Mouse (Mus musculus) CH12.LX (cell line): Measurements from ENCODE around the gene Aagab. TPM values are rescaled to one million over a fixed set of nuclear protein-coding genes. Genes with fewer than 3 reads are reported as not detected.

Source experiments
- DNase-seq: peaks from one replicate; pipeline ENCODE4 v3.0.0-alpha.2; 2013; ENCODE audit errors: extremely low read depth
- H3K27ac ChIP-seq: 2 replicates; pipeline ENCODE4 v1.5.1; 2012; ENCODE audit warnings: low read depth, mild to moderate bottlenecking, control low read depth, moderate library complexity; ENCODE audit not compliant: insufficient read depth
- H3K27me3 ChIP-seq: replicated peaks from 2 replicates; pipeline ENCODE3; 2012; ENCODE audit warnings: inconsistent platforms
- H3K36me3 ChIP-seq, 2 experiments: replicated peaks in 1 of 2; 2 replicates each; pipeline versions ENCODE3 to v1.6.1; 2012; ENCODE audit warnings: inconsistent platforms in 1 of 2, low read length in 1 of 2, mild to moderate bottlenecking in 1 of 2, mixed read lengths in 1 of 2, moderate library complexity in 1 of 2; ENCODE audit not compliant: control insufficient read depth in 1 of 2, insufficient read depth in 1 of 2
- H3K4me1 ChIP-seq, 2 experiments: 2 replicates each; pipeline ENCODE4 v1.6.1; 2012; ENCODE audit warnings: inconsistent platforms in 1 of 2, moderate library complexity in 1 of 2; ENCODE audit not compliant: insufficient read depth in 2 of 2, control insufficient read depth in 1 of 2
- H3K4me2 ChIP-seq: 2 replicates; pipeline ENCODE4 v1.6.1; 2012; ENCODE audit warnings: low read depth, mild to moderate bottlenecking, control low read depth; ENCODE audit not compliant: poor library complexity, insufficient read depth, severe bottlenecking
- H3K4me3 ChIP-seq, 3 experiments: fragments of 150-350 bp in 1 of 3; sonication (generic) in 1 of 3; replicated peaks in 1 of 3; 2 replicates each; pipeline versions ENCODE3 to v1.5.1; 2011 to 2012; ENCODE audit warnings: low read depth in 2 of 3, low read length in 2 of 3, mild to moderate bottlenecking in 2 of 3, moderate library complexity in 2 of 3, control low read depth in 1 of 3, improper control_type of control experiment in 1 of 3, inconsistent platforms in 1 of 3, mixed read lengths in 1 of 3; ENCODE audit not compliant: poor library complexity in 1 of 3
- H3K79me2 ChIP-seq: replicated peaks from 2 replicates; pipeline ENCODE4 v1.6.1; 2012; ENCODE audit warnings: mild to moderate bottlenecking, moderate library complexity; ENCODE audit not compliant: control insufficient read depth, poor library complexity, insufficient read depth, severe bottlenecking; ENCODE audit errors: extremely low read depth
- H3K9ac ChIP-seq: 2 replicates; pipeline ENCODE4 v1.6.1; 2012; ENCODE audit warnings: low read depth, mild to moderate bottlenecking, control low read depth, moderate library complexity; ENCODE audit not compliant: insufficient read depth
- H3K9me3 ChIP-seq: replicated peaks from 2 replicates; pipeline ENCODE3; 2012; ENCODE audit warnings: low read length, inconsistent platforms, mixed read lengths
- BHLHE40 ChIP-seq: IDR thresholded peaks from 2 replicates; pipeline ENCODE4 v1.6.1; 2011; ENCODE audit warnings: mild to moderate bottlenecking, low read depth, low read length, improper control_type of control experiment
- CHD1 ChIP-seq: IDR thresholded peaks from 2 replicates; pipeline ENCODE4 v1.6.1; 2012; ENCODE audit warnings: low read depth, low read length, improper control_type of control experiment, inconsistent platforms
- CHD2 ChIP-seq: IDR thresholded peaks from 2 replicates; pipeline ENCODE4 v1.6.1; 2011; ENCODE audit warnings: low read length, improper control_type of control experiment
- EP300 ChIP-seq: IDR thresholded peaks from 2 replicates; pipeline ENCODE4 v1.6.1; 2011; ENCODE audit warnings: low read length, improper control_type of control experiment
- JUN ChIP-seq: IDR thresholded peaks from 2 replicates; pipeline ENCODE4 v1.6.1; 2011; ENCODE audit warnings: low read depth, mild to moderate bottlenecking, low read length, improper control_type of control experiment, moderate library complexity; ENCODE audit not compliant: insufficient read depth
- KAT2A ChIP-seq: IDR thresholded peaks from 2 replicates; pipeline ENCODE4 v1.6.1; 2012; ENCODE audit warnings: low read length, improper control_type of control experiment, inconsistent platforms; ENCODE audit not compliant: insufficient replicate concordance
- MAFK ChIP-seq: IDR thresholded peaks from 2 replicates; pipeline ENCODE4 v1.6.1; 2011; ENCODE audit warnings: low read length, improper control_type of control experiment; ENCODE audit not compliant: insufficient replicate concordance
- MYC ChIP-seq: IDR thresholded peaks from 2 replicates; pipeline ENCODE4 v1.6.1; 2011; ENCODE audit warnings: low read depth, mild to moderate bottlenecking, improper control_type of control experiment, low read length
- NELFE ChIP-seq: IDR thresholded peaks from 2 replicates; pipeline ENCODE4 v1.6.1; 2011; ENCODE audit warnings: low read depth, low read length, improper control_type of control experiment
- PAX5 ChIP-seq: IDR thresholded peaks from 2 replicates; pipeline ENCODE4 v1.6.1; 2012; ENCODE audit warnings: low read length, inconsistent platforms, mixed read lengths
- POLR2A ChIP-seq: IDR thresholded peaks from 2 replicates; pipeline ENCODE4 v1.6.1; 2011; ENCODE audit warnings: low read depth, mild to moderate bottlenecking, improper control_type of control experiment, low read length
- POLR2AphosphoS2 ChIP-seq: IDR thresholded peaks from 2 replicates; pipeline ENCODE4 v1.6.1; 2011; ENCODE audit warnings: low read depth, low read length, improper control_type of control experiment
- RAD21 ChIP-seq: IDR thresholded peaks from 2 replicates; pipeline ENCODE4 v1.6.1; 2011; ENCODE audit warnings: low read depth, mild to moderate bottlenecking, low read length, improper control_type of control experiment, moderate library complexity
- SIN3A ChIP-seq: IDR thresholded peaks from 2 replicates; pipeline ENCODE4 v1.6.1; 2012; ENCODE audit warnings: low read length, improper control_type of control experiment, inconsistent platforms
- TBP ChIP-seq: conservative IDR thresholded peaks from 2 replicates; pipeline ENCODE4 v1.6.1; 2011; ENCODE audit warnings: low read depth, low read length, improper control_type of control experiment
- TCF12 ChIP-seq: IDR thresholded peaks from 2 replicates; pipeline ENCODE4 v1.6.1; 2014; ENCODE audit warnings: low read depth, mild to moderate bottlenecking, inconsistent platforms, low read length, improper control_type of control experiment
- dilution Hi-C: fragments of 300-500 bp; cut with MboI; formaldehyde crosslinking; loops from 2 replicates; pipeline ENCODE4 v1.14.3; 2020; ENCODE audit warnings: low sequenced_read_pairs; ENCODE audit not compliant: extremely low pct_unique_long_range_greater_than_20kb, extremely low pct_ligation_motif_present
- in situ Hi-C: fragments of 300-500 bp; cut with MboI; formaldehyde crosslinking; loops from 3 replicates; pipeline ENCODE4 v1.14.3; 2019; ENCODE audit warnings: low sequenced_read_pairs, low pct_ligation_motif_present, low pct_unique_long_range_greater_than_20kb, mixed read lengths
- polyA plus RNA-seq: library from polyadenylated mRNA; unstranded; fragments of >175 nt; gene quantifications from 2 replicates; pipeline ENCODE4 v1.2.1, GENCODE M21; 2012; ENCODE audit warnings: low read depth; ENCODE audit not compliant: insufficient read length
- total RNA-seq, 2 experiments: library from RNA; depleted of rRNA; stranded (reverse); fragments of 300-350 nt in 1 of 2; fragments of >200 nt in 1 of 2; gene quantifications; 2 replicates each; pipeline ENCODE4 v1.2.3; 2012 to 2014

The Aagab gene
- total and polyA plus RNA-seq, 3 experiments: 14.5 to 27.8 (median 14.5) TPM

DNA sequence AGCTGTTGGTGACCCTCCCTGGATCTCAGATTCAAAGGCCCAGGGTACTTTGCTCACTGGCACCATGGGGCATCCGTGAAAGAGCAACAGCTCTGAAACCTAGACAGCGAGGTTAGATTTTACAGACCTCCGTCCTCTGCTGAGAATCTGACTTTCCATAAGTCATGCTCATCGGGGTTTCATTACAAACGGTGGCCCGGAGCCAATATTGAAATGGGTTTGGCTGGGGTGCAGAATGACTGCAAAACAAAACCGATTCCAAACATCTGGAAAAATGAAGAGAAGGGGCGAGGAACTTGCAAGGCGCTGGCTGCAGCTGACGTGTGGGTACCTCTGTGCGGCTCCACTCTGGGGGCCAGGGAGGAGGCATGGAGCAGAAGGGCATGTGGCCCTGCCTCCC lies 49.1 kb downstream of the Aagab start:
- no peak overlapping the region for H3K9ac ChIP-seq
- H3K4me2 ChIP-seq: no peak overlapping the region
- H3K27ac ChIP-seq: no peak overlapping the region
- DNase-seq: no peak
- H3K4me1 ChIP-seq: peaks cover 9 to 29% of the 10 kb centered on the region in 2 experiments
- no peaks in the 10 kb centered on the region for H3K27me3 ChIP-seq
- no peaks in the 10 kb centered on the region for H3K79me2 ChIP-seq
- dilution Hi-C loops (no loop called here), in situ Hi-C loops (loop anchor here (5.0 kb wide), 1 partner anchor 191 kb away; no protein-coding TSS in a partner anchor)
- no peak overlapping the region for H3K4me3 ChIP-seq
- H3K9me3 ChIP-seq: no peaks in the 10 kb centered on the region
- peaks cover 0 to 16% of the 10 kb centered on the region in 2 experiments for H3K36me3 ChIP-seq
- no peak for TF ChIP-seq CHD2
- no peak for TF ChIP-seq EP300
- no peak for TF ChIP-seq TCF12
- no peak for TF ChIP-seq JUN
- no peak for TF ChIP-seq TBP
- no peak for TF ChIP-seq BHLHE40
- TF ChIP-seq RAD21: no peak
- TF ChIP-seq POLR2AphosphoS2: no peak
- no peak for TF ChIP-seq PAX5

DNA sequence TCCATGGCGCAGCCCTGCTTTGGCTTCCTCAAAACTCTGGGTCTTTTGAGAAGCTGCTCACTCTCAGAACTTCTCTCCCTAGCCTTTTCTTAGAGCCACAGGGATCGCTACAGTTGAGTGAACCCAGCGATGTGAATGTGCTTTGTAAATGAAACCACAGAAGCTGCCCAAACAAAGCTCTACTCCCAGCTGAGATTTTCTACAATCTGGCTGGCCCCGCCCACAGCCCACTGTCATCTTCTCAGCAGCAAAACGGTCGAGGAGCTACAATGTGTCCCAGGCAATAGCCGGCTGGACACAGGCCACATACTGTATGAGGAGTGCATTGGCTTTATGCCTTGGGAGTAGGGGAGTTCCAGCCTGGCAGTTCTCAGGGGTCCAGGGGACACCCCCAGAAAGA lies 51.2 kb downstream of the Aagab start:
- Histone ChIP-seq H3K4me1 (peaks cover 9 to 29% of the 10 kb centered on the region in 2 experiments), H3K79me2 (no peaks in the 10 kb centered on the region), H3K27me3 (no peaks in the 10 kb centered on the region), H3K9me3 (no peaks in the 10 kb centered on the region), H3K36me3 (peaks cover 0 to 8% of the 10 kb centered on the region in 2 experiments)
- in situ Hi-C loops: loop anchor here (5.0 kb wide), 1 partner anchor 189 kb away; no protein-coding TSS in a partner anchor
- TF ChIP-seq EP300 (no peak), MYC (no peak), POLR2A (no peak), NELFE (no peak), RAD21 (no peak), SIN3A (no peak), KAT2A (no peak), CHD1 (no peak), MAFK (no peak)
- TF ChIP-seq, all 38 proteins: peak for 0
- H3K4me2 ChIP-seq: no peak overlapping the region
- H3K4me3 ChIP-seq: no peak overlapping the region
- dilution Hi-C loops: no loop called here
- H3K27ac ChIP-seq: no peak overlapping the region
- DNase-seq: no peak
- H3K9ac ChIP-seq: no peak overlapping the region
